Mouse (Mus musculus): Measurements from ENCODE around the gene Stfa2l1.
"Not testable (repeated sequence)": the region's sequence is repeated elsewhere in the genome, so short reads cannot be mapped to it uniquely, and the experiment has no call there.

Gene Stfa2l1

GRCm38 (mm10) chr16:36156402-36156975, at the start of gene Stfa2l1:
Stfa2l1 (plus strand) TSS chr16:36156811.
- no peak for DNase-seq (ENCODE audit: low spot score)

GRCm38 (mm10) chr16:36111486-36111885, 45.1 kb upstream of the Stfa2l1 start:
- not testable (repeated sequence) for DNase-seq (ENCODE audit: low spot score)

GRCm38 (mm10) chr16:36115751-36116150, 40.9 kb upstream of the Stfa2l1 start:
- not testable (repeated sequence) for DNase-seq (ENCODE audit: low spot score)

- DNase-seq (ENCODE audit: low spot score) = no peak
Measured at GRCm38 (mm10) chr16:36128092-36128491, 28.5 kb upstream of the Stfa2l1 start.

DNA sequence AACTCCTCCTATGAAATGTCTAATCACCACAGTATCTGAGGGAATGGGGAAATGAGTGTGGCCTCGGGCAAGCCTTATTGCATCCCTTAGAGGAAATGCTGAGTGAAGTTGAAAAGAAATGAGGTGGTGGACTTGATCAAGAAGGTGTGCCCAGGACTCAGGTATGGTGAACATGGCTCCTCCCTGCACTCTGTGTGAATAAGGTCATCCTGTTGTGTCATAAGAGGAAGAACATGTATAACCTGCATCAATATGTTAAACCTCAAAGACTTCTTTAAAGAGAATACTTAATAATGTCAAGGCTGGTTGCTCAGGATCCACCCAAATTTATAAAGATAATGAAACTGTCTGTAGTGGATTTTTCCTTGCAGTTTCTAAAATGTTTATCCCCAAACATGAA, 25.5 kb upstream of the Stfa2l1 start, which contains the start of gene Csta1:
Csta1 (minus strand) TSS at position 101 of the 400 bp plus-strand sequence.
- DNase-seq (ENCODE audit: low spot score) = no peak

DNA sequence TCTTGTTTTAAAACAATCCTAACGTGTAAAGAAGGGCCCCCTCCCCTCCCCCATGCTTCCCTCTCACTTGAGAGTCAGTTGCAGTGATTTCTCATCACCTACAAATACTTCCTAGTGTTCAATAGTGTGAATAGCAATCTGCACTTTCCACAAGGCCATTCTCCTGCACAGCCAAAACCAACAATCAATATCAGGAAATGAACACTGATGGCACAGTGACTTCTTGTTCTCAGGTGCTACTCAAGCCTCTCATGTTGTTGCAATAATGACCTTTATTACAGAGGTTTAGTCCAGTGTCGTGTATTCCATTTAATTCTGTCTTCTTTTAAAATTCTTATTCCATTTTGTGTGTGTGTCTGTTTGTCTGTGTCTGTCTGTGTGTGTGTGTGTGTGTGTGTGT, 18.4 kb upstream of the Stfa2l1 start:
- DNase-seq (ENCODE audit: low spot score) = no peak

DNA sequence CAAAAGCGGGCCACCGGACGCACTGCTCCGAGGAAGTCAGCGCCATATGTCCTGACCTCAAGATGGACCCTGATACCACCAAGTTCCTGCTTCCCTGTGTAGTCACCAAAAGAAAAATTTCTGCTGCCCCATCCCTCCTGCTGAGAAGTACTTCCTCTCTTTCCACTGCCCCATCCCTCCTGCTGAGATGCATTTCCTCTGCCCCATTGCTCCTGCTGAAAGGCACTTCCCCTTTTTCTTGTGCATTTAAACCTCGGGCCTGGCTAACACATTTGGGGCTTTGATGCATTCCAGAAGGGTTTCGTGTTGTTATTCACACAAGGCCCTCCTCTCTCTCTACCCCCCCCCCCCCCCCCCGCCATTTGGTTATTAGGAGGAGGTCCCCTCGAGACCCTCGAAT, 11.2 kb downstream of the Stfa2l1 start:
- not testable (repeated sequence) for DNase-seq (ENCODE audit: low spot score)

DNA sequence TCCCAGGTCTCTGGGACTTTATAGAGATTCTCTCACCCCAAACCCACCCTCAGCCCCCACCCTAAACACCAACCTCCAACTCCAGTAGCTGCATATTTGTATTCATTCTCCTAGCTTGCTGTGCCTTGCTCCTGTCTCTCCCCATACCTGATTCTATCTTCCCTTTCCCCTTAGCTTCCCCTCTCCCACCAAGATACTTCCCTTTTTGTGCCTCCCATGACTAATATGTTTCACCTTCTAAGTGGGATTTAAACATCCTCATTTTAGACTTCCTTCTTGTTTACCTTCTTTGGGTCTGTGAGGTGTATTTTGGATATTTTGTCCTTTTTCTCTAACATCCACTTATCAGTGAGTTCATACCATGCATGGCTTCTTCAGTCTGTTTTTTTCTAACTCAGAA, 19.5 kb downstream of the Stfa2l1 start:
- DNase-seq (ENCODE audit: low spot score) = no peak

DNA sequence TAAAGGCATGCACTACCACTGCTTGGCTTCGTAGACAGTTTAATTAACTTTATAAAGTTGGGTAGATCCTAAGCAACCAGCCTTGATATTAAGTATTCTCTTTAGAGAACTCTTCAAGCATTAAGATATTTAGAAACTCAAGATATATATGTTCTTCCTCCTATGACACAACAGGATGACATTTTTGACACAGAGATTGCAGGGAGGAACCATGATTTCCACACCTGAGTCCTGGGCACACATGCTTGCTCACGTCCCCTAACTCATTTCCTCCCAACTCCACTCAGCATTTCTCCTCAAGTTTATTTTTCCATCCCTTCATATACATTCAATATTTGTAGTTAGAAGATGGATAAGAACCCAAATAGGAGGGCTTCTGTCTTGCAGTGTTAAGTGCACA, 23.3 kb downstream of the Stfa2l1 start:
- DNase-seq (ENCODE audit: low spot score) = no peak

DNA sequence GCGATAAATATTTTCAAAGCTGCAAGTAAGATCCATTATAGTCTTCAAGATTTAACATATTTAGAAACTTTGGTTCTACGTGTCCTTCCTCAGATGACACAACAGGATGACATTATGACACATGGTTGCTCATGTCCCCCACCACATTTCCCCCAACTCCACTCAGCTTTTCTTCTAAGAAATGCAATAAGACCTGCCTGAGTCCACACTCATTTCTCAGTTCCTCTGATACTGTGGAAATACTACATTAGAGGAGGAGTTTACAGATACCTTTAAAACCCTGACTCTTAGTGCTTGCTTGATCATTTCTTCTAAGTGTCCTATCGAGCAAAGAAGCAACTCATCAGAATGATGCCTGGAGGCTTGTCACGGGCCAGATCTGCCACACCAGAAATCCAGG, 27.3 kb downstream of the Stfa2l1 start, which contains the start of gene Gm5483:
Gm5483 (plus strand) TSS at position 301 of the 400 bp plus-strand sequence.
- DNase-seq (ENCODE audit: low spot score) = not testable (repeated sequence)

GRCm38 (mm10) chr16:36199226-36199625, 42.6 kb downstream of the Stfa2l1 start:
- no peak for DNase-seq (ENCODE audit: low spot score)

DNA sequence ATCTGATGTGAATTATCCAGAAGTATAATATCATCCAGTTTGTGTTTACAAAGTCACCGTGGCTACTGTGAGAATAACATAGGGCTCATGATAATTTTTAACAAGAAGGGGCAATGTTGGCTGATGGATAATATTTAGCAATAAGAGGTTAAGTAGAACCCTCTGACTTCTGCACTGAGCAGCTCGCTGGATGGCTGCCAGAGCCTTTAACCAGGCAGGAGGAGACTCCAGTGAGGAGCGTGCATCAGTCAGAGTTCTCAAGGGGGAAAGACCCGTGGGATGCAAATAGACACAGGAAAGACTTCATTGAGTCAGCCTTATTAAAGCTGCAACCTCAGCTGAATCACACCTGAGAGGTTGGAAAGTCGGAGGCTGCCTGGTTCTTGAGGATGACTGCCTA, 47.2 kb downstream of the Stfa2l1 start:
- DNase-seq (ENCODE audit: low spot score) = no peak

GRCm38 (mm10) chr16:36205684-36206083, 49.1 kb downstream of the Stfa2l1 start:
- DNase-seq (ENCODE audit: low spot score) = not testable (repeated sequence)

DNA sequence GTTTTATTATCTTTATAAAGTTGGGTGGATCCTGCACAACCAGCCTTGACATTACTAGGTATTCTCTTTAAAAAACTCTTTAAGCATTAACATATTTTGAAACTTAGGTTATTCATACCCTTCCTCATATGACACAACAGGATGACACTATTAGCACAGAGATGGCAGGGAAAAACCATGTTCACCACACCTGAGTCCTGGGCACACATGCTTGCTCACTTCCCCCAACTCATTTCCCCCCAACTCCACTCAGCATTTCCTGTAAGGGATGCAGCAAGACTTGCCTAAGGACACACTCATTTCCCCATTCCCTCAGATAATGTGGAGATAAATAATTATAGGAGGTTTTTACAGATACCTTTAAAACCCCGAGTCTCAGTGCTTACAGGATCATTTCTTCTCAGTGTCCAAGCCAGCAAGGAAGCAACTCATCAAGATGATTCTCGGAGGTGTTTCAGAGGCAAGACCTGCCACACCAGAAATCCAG, 53.4 kb downstream of the Stfa2l1 start, which contains the start of gene Gm5416:
Gm5416 (plus strand) TSS at position 437 of the 487 bp plus-strand sequence.
- no peak for DNase-seq (ENCODE audit: low spot score)
